Mouse (Mus musculus) testis, adult 2 months (tissue): ENCODE measurements around the gene Rab7b.

Source experiments
- CTCF ChIP-seq: fragments of 200-500 bp; IDR thresholded peaks from 2 replicates; pipeline ENCODE4 v1.5.1; 2012; ENCODE audit warnings: low read depth, mild to moderate bottlenecking, inconsistent platforms, low read length, moderate library complexity; ENCODE audit not compliant: control insufficient read depth, insufficient read depth, insufficient replicate concordance
- POLR2A ChIP-seq: fragments of 200-500 bp; IDR thresholded peaks from 2 replicates; pipeline ENCODE4 v1.6.1; 2012; ENCODE audit warnings: low read depth, mild to moderate bottlenecking, inconsistent platforms, low read length, moderate library complexity; ENCODE audit not compliant: control insufficient read depth

GRCm38 (mm10) chr1:131730639-131731437, 42.3 kb downstream of the Rab7b start:
- TF ChIP-seq POLR2A (no peak), CTCF (no peak)
